Mouse (Mus musculus) intestine, embryonic 14.5 days (tissue): ENCODE data around the gene Ccdc182. TPM values are rescaled to one million over a fixed set of nuclear protein-coding genes. Genes with fewer than 3 reads are reported as not detected.

Source experiments
- ATAC-seq: fragments of 200-750 bp; cut with Nextera tagmentation; replicated peaks from 2 replicates; pipeline ENCODE4 v1.8.0; 2017; ENCODE audit warnings: low read depth, moderate number of reproducible peaks, moderate TSS enrichment, moderate library complexity; ENCODE audit not compliant: low FRiP score, low TSS enrichment
- DNase-seq: peaks from one replicate; pipeline ENCODE4 v3.0.0-alpha.2; 2018; ENCODE audit warnings: low spot score
- H3K27ac ChIP-seq: fragments of 300-500 bp; sonication (generic); 2 replicates; pipeline ENCODE4 v1.5.1; 2014; ENCODE audit warnings: low read depth, mild to moderate bottlenecking, control low read depth
- H3K27me3 ChIP-seq: fragments of 300-500 bp; sonication (generic); replicated peaks from 2 replicates; pipeline ENCODE4 v1.6.1; 2014; ENCODE audit warnings: low read length, control low read depth; ENCODE audit not compliant: control insufficient read depth, insufficient read depth
- H3K36me3 ChIP-seq: fragments of 300-500 bp; sonication (generic); 2 replicates; pipeline ENCODE4 v1.6.1; 2014; ENCODE audit warnings: low read length, control low read depth; ENCODE audit not compliant: control insufficient read depth, insufficient read depth
- H3K4me1 ChIP-seq: fragments of 300-500 bp; sonication (generic); replicated peaks from 2 replicates; pipeline ENCODE4 v1.6.1; 2014; ENCODE audit warnings: low read length, control low read depth, mixed read lengths; ENCODE audit not compliant: control insufficient read depth, insufficient read depth
- H3K4me2 ChIP-seq: fragments of 300-500 bp; sonication (generic); 2 replicates; pipeline ENCODE4 v1.6.1; 2014; ENCODE audit warnings: low read length
- H3K4me3 ChIP-seq: fragments of 300-500 bp; sonication (generic); 2 replicates; pipeline ENCODE4 v1.5.1; 2014; ENCODE audit warnings: low read depth, low read length, control low read depth, mixed read lengths
- H3K9ac ChIP-seq: fragments of 300-500 bp; sonication (generic); 2 replicates; pipeline ENCODE4 v1.6.1; 2014; ENCODE audit warnings: mild to moderate bottlenecking, low read length
- H3K9me3 ChIP-seq: fragments of 300-500 bp; sonication (generic); 2 replicates; pipeline ENCODE4 v1.6.1; 2016; ENCODE audit warnings: low read length, control low read depth; ENCODE audit not compliant: control insufficient read depth
- WGBS: fragments of 180-500 bp; shearing (Covaris S2); extraction: QIAGEN DNeasy Blood & Tissue Kit; methylation state at CpG from one replicate; pipeline ENCODE4 v1.1.7; 2014; 5-methylcytosine and 5-hydroxymethylcytosine counted together
- polyA plus RNA-seq: library from polyadenylated mRNA; unstranded; fragments of >200 nt; fragmentation: Nextera tagmentation; extraction: Ambion mirVana; gene quantifications from 2 replicates; pipeline ENCODE4 v1.2.1, GENCODE M21; 2014

Ccdc182 gene
- not detected in 2 replicates for polyA plus RNA-seq

GRCm38 (mm10) chr11:88293631-88294393 lies at the start of gene Ccdc182:
TSS of gene Ccdc182 (plus strand) at chr11:88294058.
- peaks cover 9% of the 10 kb centered on the region; the same call in 1 of the 2 replicates for H3K4me1 ChIP-seq
- no peak within 1 kb of the TSS for H3K4me3 ChIP-seq
- no peak for DNase-seq
- WGBS = 45% methylated on average over 20 of the region's 20 CpGs
- H3K36me3 ChIP-seq = no peaks in the 10 kb centered on the region
- peaks cover 12% of the 10 kb centered on the region; the same call in 1 of the 2 replicates for H3K27me3 ChIP-seq
- no peak within 1 kb of the TSS for H3K9ac ChIP-seq
- no peaks in the 10 kb centered on the region for H3K9me3 ChIP-seq
- H3K27ac ChIP-seq = no peak within 1 kb of the TSS
- ATAC-seq = no peak
- peak within 1 kb of the TSS; percentile 29 for H3K4me2 ChIP-seq

GRCm38 (mm10) chr11:88245581-88246170 lies 48.2 kb upstream of the Ccdc182 start:
- Histone ChIP-seq H3K27ac (no peak overlapping the region), H3K9me3 (no peaks in the 10 kb centered on the region), H3K27me3 (no peaks in the 10 kb centered on the region), H3K36me3 (no peaks in the 10 kb centered on the region), H3K4me1 (peaks cover 12% of the 10 kb centered on the region), H3K9ac (no peak overlapping the region), H3K4me3 (no peak overlapping the region), H3K4me2 (no peak overlapping the region)
- 74% methylated on average over 14 of the region's 14 CpGs for WGBS
- ATAC-seq (no peak), DNase-seq (no peak)

- WGBS = 51% methylated on average over 5 of the region's 5 CpGs
- Histone ChIP-seq H3K27me3 (no peaks in the 10 kb centered on the region), H3K4me3 (no peak overlapping the region), H3K4me1 (peaks cover 13% of the 10 kb centered on the region; the same call in 1 of the 2 replicates), H3K9me3 (no peaks in the 10 kb centered on the region), H3K9ac (no peak overlapping the region), H3K36me3 (no peaks in the 10 kb centered on the region), H3K27ac (no peak overlapping the region), H3K4me2 (no peak overlapping the region)
- DNase-seq (no peak), ATAC-seq (no peak)
Measured at GRCm38 (mm10) chr11:88248636-88249035, 45.2 kb upstream of the Ccdc182 start.

- no peak overlapping the region for H3K9ac ChIP-seq
- DNase-seq = no peak
- no peaks in the 10 kb centered on the region for H3K36me3 ChIP-seq
- no peaks in the 10 kb centered on the region for H3K27me3 ChIP-seq
- no peak overlapping the region for H3K4me3 ChIP-seq
- no peak for ATAC-seq
- no peak overlapping the region for H3K27ac ChIP-seq
- H3K4me2 ChIP-seq = no peak overlapping the region
- no peaks in the 10 kb centered on the region for H3K9me3 ChIP-seq
- 66% methylated on average over 3 of the region's 3 CpGs for WGBS
- H3K4me1 ChIP-seq = peaks cover 13% of the 10 kb centered on the region; the same call in 1 of the 2 replicates
Measured at GRCm38 (mm10) chr11:88250568-88250967, 43.3 kb upstream of the Ccdc182 start.

GRCm38 (mm10) chr11:88251295-88251694 lies 42.6 kb upstream of the Ccdc182 start:
- peaks cover 13% of the 10 kb centered on the region; the same call in 1 of the 2 replicates for H3K4me1 ChIP-seq
- H3K27me3 ChIP-seq = no peaks in the 10 kb centered on the region
- H3K4me3 ChIP-seq = no peak overlapping the region
- 70% methylated on average over 7 of the region's 7 CpGs for WGBS
- H3K36me3 ChIP-seq = no peaks in the 10 kb centered on the region
- no peak overlapping the region for H3K4me2 ChIP-seq
- no peaks in the 10 kb centered on the region for H3K9me3 ChIP-seq
- H3K9ac ChIP-seq = no peak overlapping the region
- no peak overlapping the region for H3K27ac ChIP-seq
- DNase-seq (no peak), ATAC-seq (no peak)

GRCm38 (mm10) chr11:88251972-88252766 lies 41.7 kb upstream of the Ccdc182 start:
- H3K4me3 ChIP-seq = peak overlapping the region; percentile 7; the same call in 1 of the 2 replicates

GRCm38 (mm10) chr11:88252767-88253513 lies 40.9 kb upstream of the Ccdc182 start:
- Histone ChIP-seq H3K4me3 (no peak overlapping the region), H3K27me3 (no peaks in the 10 kb centered on the region), H3K9ac (no peak overlapping the region), H3K4me1 (peaks cover 13% of the 10 kb centered on the region; the same call in 1 of the 2 replicates), H3K27ac (no peak overlapping the region), H3K4me2 (no peak overlapping the region), H3K9me3 (no peaks in the 10 kb centered on the region), H3K36me3 (no peaks in the 10 kb centered on the region)
- ATAC-seq = no peak
- WGBS = 30% methylated on average over 14 of the region's 18 CpGs
- DNase-seq = no peak

More at GRCm38 (mm10) chr11:88251972-88252766, 41.7 kb upstream of the Ccdc182 start:
- Histone ChIP-seq H3K9ac (no peak overlapping the region), H3K4me2 (peak overlapping the region; percentile 35), H3K4me1 (peaks cover 13% of the 10 kb centered on the region; the same call in 1 of the 2 replicates), H3K36me3 (no peaks in the 10 kb centered on the region), H3K27ac (no peak overlapping the region), H3K9me3 (no peaks in the 10 kb centered on the region), H3K27me3 (no peaks in the 10 kb centered on the region)
- WGBS = 15% methylated on average over 22 of the region's 22 CpGs
- peak; percentile 94 for DNase-seq
- peak; percentile 81 for ATAC-seq
